Mouse (Mus musculus) thymus, postnatal 4 days (tissue): ENCODE data around the gene Nrarp.

Experiments
- DNase-seq: peaks from one replicate; pipeline ENCODE4 v3.0.0; 2021

Gene Nrarp

DNA sequence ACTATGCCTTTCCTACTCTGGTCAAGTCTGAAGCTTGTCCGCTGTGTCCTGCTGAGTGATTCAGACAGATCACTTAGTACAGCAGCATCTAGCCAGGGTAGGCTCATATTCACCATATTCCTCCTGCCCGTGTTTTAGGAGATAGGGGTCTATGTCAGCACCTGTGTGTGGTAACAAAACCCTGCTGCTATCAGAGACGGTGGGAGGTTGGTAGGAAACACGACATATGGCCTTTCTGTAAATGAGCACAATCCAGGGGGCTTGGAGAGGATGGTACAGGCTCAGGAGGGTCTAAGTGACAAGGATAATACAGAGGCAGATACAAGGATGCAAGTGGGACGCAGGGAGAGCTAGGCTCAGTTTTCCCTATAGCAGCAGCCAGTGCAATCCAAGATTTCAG, 49.0 kb downstream of the Nrarp start:
- no peak for DNase-seq

DNA sequence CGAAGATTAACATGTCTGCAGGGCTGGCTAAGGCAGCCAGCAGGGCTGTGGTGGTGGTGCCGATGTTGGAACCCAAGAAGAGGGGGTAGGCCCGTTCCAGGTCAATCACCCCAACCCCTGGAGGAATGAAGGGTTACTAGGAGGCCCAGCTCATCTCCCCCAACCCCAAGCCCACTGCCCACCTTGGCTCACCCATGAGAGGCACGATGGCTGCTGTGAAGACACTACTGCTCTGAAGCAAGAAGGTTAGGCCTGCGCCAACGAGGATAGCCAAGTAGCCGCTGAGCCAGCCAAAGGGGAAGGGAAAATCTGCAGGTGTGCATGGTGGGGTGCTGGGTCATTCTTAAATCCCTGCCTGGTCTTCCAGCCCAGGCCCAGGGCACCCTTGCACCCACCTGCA, 50.0 kb downstream of the Nrarp start:
- DNase-seq: no peak

DNA sequence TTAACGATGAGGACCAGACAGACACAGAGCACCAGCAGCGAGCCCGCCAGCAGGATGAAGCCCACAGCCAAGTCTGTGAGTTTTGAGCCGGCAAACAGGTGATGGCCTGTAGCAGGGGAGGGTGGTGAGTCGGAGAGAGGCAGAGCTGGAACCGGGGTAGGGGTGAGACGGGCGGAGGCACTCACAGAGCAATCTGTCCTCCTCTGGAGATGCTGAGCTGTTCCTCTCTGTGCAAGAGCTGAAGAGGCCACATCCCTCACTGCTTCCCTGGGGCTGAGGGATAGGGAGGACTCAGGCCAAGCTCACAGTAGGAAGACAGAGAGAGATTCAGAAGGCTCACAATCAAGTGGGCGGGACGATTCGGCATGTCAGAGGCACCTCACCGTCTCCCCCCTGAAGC, 50.5 kb downstream of the Nrarp start:
- no peak for DNase-seq
